Comparison of ENCODE assay signal across 15 mouse cellular contexts in the genomic region with DNA sequence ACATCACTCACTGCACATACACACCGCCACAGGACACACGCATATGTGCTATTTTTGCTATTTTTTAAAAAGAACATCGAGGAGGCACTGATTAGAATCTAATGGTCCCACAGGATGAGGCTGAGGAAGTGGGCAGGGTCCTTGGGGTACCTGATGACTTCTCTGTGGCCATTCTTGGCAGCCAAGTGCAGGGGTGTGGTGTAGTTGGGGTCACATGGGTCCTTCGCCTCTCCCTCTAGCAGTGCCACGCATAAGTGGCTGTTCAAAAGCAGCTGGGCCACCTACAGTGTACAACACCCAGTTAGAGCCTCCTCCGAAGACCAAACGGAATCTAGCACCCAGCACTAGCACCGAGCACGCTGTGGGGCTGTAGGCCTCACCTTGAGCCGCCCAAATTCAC. TPM values are rescaled to one million over a fixed set of nuclear protein-coding genes. Genes with fewer than 3 reads are reported as not detected.
DNase-seq lines count a peak whose midpoint lies in the region; ATAC-seq lines count a peak whose summit lies in the region.
"Had no signal": no experiment of that assay in that cellular context is flagged by ENCODE, and none has a peak within 500 bp of the region (broad histone marks: within the 10 kb centered on the region; RNA-seq: fewer than 3 reads in every experiment).

No protein-coding gene starts in this region.

- peak; percentile 40 for DNase-seq in heart, adult 8-10 months (ENCODE audit: low spot score)
- DNase-seq in heart, postnatal 4 days: no peak
- peak; percentile 49 to 80 for DNase-seq in kidney, postnatal 25 days
- no peak for DNase-seq in kidney, postnatal 14 days
- DNase-seq in 416B (ENCODE audit: low read depth): peak; percentile 76
- DNase-seq in left cerebral cortex, adult 18-20 months (ENCODE audit: low spot score in 2 of 2): no peak
- DNase-seq: cerebellum, adult 11-12 months; thymus, adult 2 months had no signal

- H3K4me3 ChIP-seq in liver, embryonic 15.5 days (replicated peaks): no peak overlapping the region; the same call in 1 of the 2 replicates
- H3K4me3 ChIP-seq: embryonic facial prominence, embryonic 12.5 days; neural tube, embryonic 12.5 days had no signal

- 80% methylated on average over 10 of the region's 10 CpGs for WGBS in liver, embryonic 15.5 days (ENCODE audit: insufficient replicate concordance)

- H3K9ac ChIP-seq in liver, embryonic 15.5 days: no peak overlapping the region
- H3K9ac ChIP-seq: embryonic facial prominence, embryonic 12.5 days; neural tube, embryonic 12.5 days had no signal

- ATAC-seq in liver, embryonic 15.5 days (ENCODE audit: insufficient read depth): no peak
- no peak for ATAC-seq in CD4-positive, CD25-positive, alpha-beta regulatory T cell, adult 4 months

- H3K27ac ChIP-seq in liver, embryonic 15.5 days (replicated peaks): peak overlapping the region; percentile 78
- H3K27ac ChIP-seq: embryonic facial prominence, embryonic 12.5 days; neural tube, embryonic 12.5 days had no signal

- no peaks in the 10 kb centered on the region for H3K9me3 ChIP-seq in liver, embryonic 15.5 days (replicated peaks)
- H3K9me3 ChIP-seq: embryonic facial prominence, embryonic 12.5 days; neural tube, embryonic 12.5 days had no signal

- peak overlapping the region; percentile 29 for H3K4me2 ChIP-seq in liver, embryonic 15.5 days
- H3K4me2 ChIP-seq: embryonic facial prominence, embryonic 12.5 days; neural tube, embryonic 12.5 days had no signal

- H3K36me3 ChIP-seq in liver, embryonic 15.5 days (replicated peaks): peaks cover 71% of the 10 kb centered on the region

- no peaks in the 10 kb centered on the region for H3K27me3 ChIP-seq in liver, embryonic 15.5 days
- H3K27me3 ChIP-seq: embryonic facial prominence, embryonic 12.5 days; neural tube, embryonic 12.5 days had no signal

- H3K4me1 ChIP-seq in liver, embryonic 15.5 days (replicated peaks): peaks cover 88% of the 10 kb centered on the region

RNA-seq across cellular contexts. Expression of a gene that starts 7.3 kb away (rescaled TPM):
- 10 to 100 TPM; 40.3 to 48.2 (median 44.7) TPM for total RNA-seq in heart, adult 8-10 months (2022)
- total RNA-seq in heart, postnatal 4 days (2021): 10 to 100 TPM; 51.7 to 58.8 TPM
- polyA plus RNA-seq in liver, embryonic 15.5 days (2015; fragmentation: Nextera tagmentation; extraction: Ambion mirVana): 5.7 and 6.7 TPM in 2 replicates
- under 1 TPM; 0.69 to 0.85 TPM for polyA plus RNA-seq in CD4-positive, CD25-positive, alpha-beta regulatory T cell, adult 4 months (2017; shearing (Covaris generic))
- 10 to 100 TPM; 17.7 to 18.6 TPM for total RNA-seq in left cerebral cortex, adult 18-20 months (2021)

RNA-seq across cellular contexts. Expression of a gene that starts 8.4 kb away (rescaled TPM):
- total RNA-seq in heart, adult 8-10 months (2022): 1 to 10 TPM; 6.9 to 8.8 (median 7.5) TPM
- total RNA-seq in heart, postnatal 4 days (2021): 10 to 100 TPM; 13.0 to 14.2 TPM
- polyA plus RNA-seq in liver, embryonic 15.5 days (2015; fragmentation: Nextera tagmentation; extraction: Ambion mirVana): 13.7 and 18.7 TPM in 2 replicates
- 10 to 100 TPM; 11.0 to 16.2 TPM for polyA plus RNA-seq in CD4-positive, CD25-positive, alpha-beta regulatory T cell, adult 4 months (2017; shearing (Covaris generic))
- total RNA-seq in left cerebral cortex, adult 18-20 months (2021): 10 to 100 TPM; 14.0 to 14.5 TPM

RNA-seq across cellular contexts. Expression of a gene that starts 17.7 kb away (rescaled TPM):
- 10 to 100 TPM; 15.7 to 31.8 (median 20.3) TPM for total RNA-seq in heart, adult 8-10 months (2022)
- total RNA-seq in heart, postnatal 4 days (2021): 10 to 100 TPM; 20.0 to 21.2 TPM
- 11.9 and 16.2 TPM in 2 replicates for polyA plus RNA-seq in liver, embryonic 15.5 days (2015; fragmentation: Nextera tagmentation; extraction: Ambion mirVana)
- 10 to 100 TPM in 1 of 2 experiments, 1 to 10 TPM in 1; 7.9 to 11.1 TPM for polyA plus RNA-seq in CD4-positive, CD25-positive, alpha-beta regulatory T cell, adult 4 months (2017; shearing (Covaris generic))
- 1 to 10 TPM; 3.6 to 4.5 TPM for total RNA-seq in left cerebral cortex, adult 18-20 months (2021)

RNA-seq across cellular contexts. Expression of a gene that starts 40.9 kb away (rescaled TPM):
- 100 to 1,000 TPM in 2 of 4 experiments, 10 to 100 TPM in 2; 96.2 to 103 (median 100) TPM for total RNA-seq in heart, adult 8-10 months (2022)
- total RNA-seq in heart, postnatal 4 days (2021): 100 to 1,000 TPM; 103 to 108 TPM
- 9.9 and 10.1 TPM in 2 replicates for polyA plus RNA-seq in liver, embryonic 15.5 days (2015; fragmentation: Nextera tagmentation; extraction: Ambion mirVana)
- polyA plus RNA-seq in CD4-positive, CD25-positive, alpha-beta regulatory T cell, adult 4 months (2017; shearing (Covaris generic)): 10 to 100 TPM in 1 of 2 experiments, 1 to 10 TPM in 1; 8.5 to 17.5 TPM
- total RNA-seq in left cerebral cortex, adult 18-20 months (2021): 10 to 100 TPM; 62.9 to 65.2 TPM

RNA-seq across cellular contexts. Expression of a gene that starts 52.1 kb away (rescaled TPM):
- total RNA-seq in heart, adult 8-10 months (2022): under 1 TPM in 1 of 4 experiments, not detected in 3; 0.06 TPM
- under 1 TPM; 0.16 to 0.19 TPM for total RNA-seq in heart, postnatal 4 days (2021)
- polyA plus RNA-seq in liver, embryonic 15.5 days (2015; fragmentation: Nextera tagmentation; extraction: Ambion mirVana): 0.45 and 0.46 TPM in 2 replicates
- polyA plus RNA-seq in CD4-positive, CD25-positive, alpha-beta regulatory T cell, adult 4 months (2017; shearing (Covaris generic)): not detected
- total RNA-seq in left cerebral cortex, adult 18-20 months (2021): under 1 TPM; 0.49 to 0.75 TPM
- total RNA-seq: adrenal gland, adult 18-20 months; midbrain, postnatal 0 days had no signal
- polyA plus RNA-seq: C2C12 had no signal

Comparison
In these comparisons a context has a peak if more than half of its experiments do, and no peak if none do; other contexts are left out.
1. DNase-seq: peak in heart, adult 8-10 months (single experiment), kidney, postnatal 25 days (2 of 2) and 416B (single experiment); none in heart, postnatal 4 days (single experiment), kidney, postnatal 14 days (single experiment) and left cerebral cortex, adult 18-20 months (0 of 2).